Mouse (Mus musculus) small intestine, adult 2 months (tissue): ENCODE data around the gene Zic2. TPM values are rescaled to one million over a fixed set of nuclear protein-coding genes. Genes with fewer than 3 reads are reported as not detected.

ENCODE experiments used
- H3K27ac ChIP-seq: fragments of 200-500 bp; 2 replicates; pipeline ENCODE4 v1.5.1; 2012; ENCODE audit warnings: low read depth, low read length, control low read depth, inconsistent platforms; ENCODE audit not compliant: insufficient read depth
- H3K27me3 ChIP-seq: fragments of 200-500 bp; 2 replicates; pipeline ENCODE4 v1.6.1; 2012; ENCODE audit warnings: mild to moderate bottlenecking, moderate library complexity, low read length, inconsistent platforms; ENCODE audit not compliant: control insufficient read depth, insufficient read depth
- H3K36me3 ChIP-seq: fragments of 200-500 bp; 2 replicates; pipeline ENCODE4 v1.6.1; 2012; ENCODE audit warnings: mild to moderate bottlenecking, low read length, control low read depth, inconsistent platforms; ENCODE audit not compliant: control insufficient read depth, insufficient read depth
- H3K4me1 ChIP-seq: fragments of 200-500 bp; 2 replicates; pipeline ENCODE4 v1.6.1; 2012; ENCODE audit warnings: low read length, inconsistent platforms, mixed read lengths; ENCODE audit not compliant: control insufficient read depth, insufficient read depth, insufficient read length
- H3K4me3 ChIP-seq: fragments of 200-500 bp; 2 replicates; pipeline ENCODE4 v1.5.1; 2012; ENCODE audit warnings: low read depth, mild to moderate bottlenecking, control low read depth, inconsistent platforms, low read length, moderate library complexity
- CTCF ChIP-seq: fragments of 200-500 bp; IDR thresholded peaks from 2 replicates; pipeline ENCODE4 v1.5.1; 2012; ENCODE audit warnings: low read depth, mild to moderate bottlenecking, control low read depth, inconsistent platforms, low read length, moderate library complexity, mixed read lengths; ENCODE audit not compliant: insufficient replicate concordance, insufficient read length; ENCODE audit errors: extremely low read depth
- POLR2A ChIP-seq: fragments of 200-500 bp; IDR thresholded peaks from 2 replicates; pipeline ENCODE4 v1.6.1; 2012; ENCODE audit warnings: low read depth, mild to moderate bottlenecking, control low read depth, inconsistent platforms, low read length, moderate library complexity
- WGBS: fragments of 180-500 bp; shearing (Covaris S2); methylation state at CpG from one replicate; pipeline ENCODE4 v1.1.7; 2018; 5-methylcytosine and 5-hydroxymethylcytosine counted together
- polyA plus RNA-seq: library from polyadenylated mRNA; depleted of rRNA; stranded (reverse); fragments of >200 nt; gene quantifications from 2 replicates; pipeline ENCODE4 v1.2.3, GENCODE M21; 2012

The Zic2 gene
- polyA plus RNA-seq, 1 experiment = not detected

- Histone ChIP-seq H3K27me3 (peaks cover 48% of the 10 kb centered on the region), H3K27ac (no peak overlapping the region), H3K4me3 (0 out of 2 replicates have a peak overlapping the region, but pooled peaks have one; percentile 46), H3K36me3 (no peaks in the 10 kb centered on the region), H3K4me1 (peaks cover 7% of the 10 kb centered on the region)
- 12% methylated on average over 12 of the region's 12 CpGs for WGBS
- TF ChIP-seq CTCF (no peak), POLR2A (no peak)
Measured at GRCm38 (mm10) chr14:122489686-122490414, 14.6 kb downstream of the Zic2 start.

GRCm38 (mm10) chr14:122490441-122491328 lies 15.4 kb downstream of the Zic2 start, which contains the start of gene Gm10837:
Gm10837 (plus strand) TSS chr14:122490586.
- H3K4me3 ChIP-seq = peak within 1 kb of the TSS; percentile 46
- H3K4me1 ChIP-seq = peaks cover 7% of the 10 kb centered on the region
- no peaks in the 10 kb centered on the region for H3K36me3 ChIP-seq
- WGBS = 3% methylated on average over 51 of the region's 51 CpGs
- H3K27ac ChIP-seq = no peak within 1 kb of the TSS
- H3K27me3 ChIP-seq = peaks cover 39% of the 10 kb centered on the region
- TF ChIP-seq CTCF = no peak

GRCm38 (mm10) chr14:122491521-122491920 lies 16.3 kb downstream of the Zic2 start:
- 80% methylated on average over 6 of the region's 6 CpGs for WGBS
- Histone ChIP-seq H3K4me3 (no peak overlapping the region), H3K36me3 (no peaks in the 10 kb centered on the region), H3K4me1 (peaks cover 7% of the 10 kb centered on the region), H3K27ac (no peak overlapping the region), H3K27me3 (peaks cover 33% of the 10 kb centered on the region)
- TF ChIP-seq POLR2A (no peak), CTCF (no peak)

- TF ChIP-seq CTCF (no peak), POLR2A (no peak)
- H3K27ac ChIP-seq = no peak overlapping the region
- 55% methylated on average over 1 of the region's 1 CpGs for WGBS
- H3K36me3 ChIP-seq = no peaks in the 10 kb centered on the region
- H3K27me3 ChIP-seq = peaks cover 33% of the 10 kb centered on the region
- no peak overlapping the region for H3K4me3 ChIP-seq
- peaks cover 7% of the 10 kb centered on the region for H3K4me1 ChIP-seq
Measured at GRCm38 (mm10) chr14:122492015-122492414, 16.8 kb downstream of the Zic2 start.

GRCm38 (mm10) chr14:122509058-122509457 lies 33.8 kb downstream of the Zic2 start:
- H3K36me3 ChIP-seq = no peaks in the 10 kb centered on the region
- H3K4me3 ChIP-seq = no peak overlapping the region
- WGBS = 8% methylated on average over 2 of the region's 2 CpGs

GRCm38 (mm10) chr14:122511519-122511918 lies 36.3 kb downstream of the Zic2 start:
- H3K4me3 ChIP-seq = no peak overlapping the region
- WGBS = 25% methylated on average over 3 of the region's 3 CpGs
- no peak for TF ChIP-seq CTCF
- no peak for TF ChIP-seq POLR2A
- H3K27me3 ChIP-seq = no peaks in the 10 kb centered on the region
- no peaks in the 10 kb centered on the region for H3K36me3 ChIP-seq
- H3K4me1 ChIP-seq = no peaks in the 10 kb centered on the region
- no peak overlapping the region for H3K27ac ChIP-seq

More at GRCm38 (mm10) chr14:122509058-122509457, 33.8 kb downstream of the Zic2 start:
- TF ChIP-seq POLR2A (no peak), CTCF (no peak)
- Histone ChIP-seq H3K4me1 (no peaks in the 10 kb centered on the region), H3K27ac (no peak overlapping the region), H3K27me3 (no peaks in the 10 kb centered on the region)
